Mouse (Mus musculus): ENCODE data around the gene Bdnf. TPM values are rescaled to one million over a fixed set of nuclear protein-coding genes. Genes with fewer than 3 reads are reported as not detected.

Gene Bdnf
- polyA plus RNA-seq, 1 experiment from 2014 or later: 15.4 TPM

DNA sequence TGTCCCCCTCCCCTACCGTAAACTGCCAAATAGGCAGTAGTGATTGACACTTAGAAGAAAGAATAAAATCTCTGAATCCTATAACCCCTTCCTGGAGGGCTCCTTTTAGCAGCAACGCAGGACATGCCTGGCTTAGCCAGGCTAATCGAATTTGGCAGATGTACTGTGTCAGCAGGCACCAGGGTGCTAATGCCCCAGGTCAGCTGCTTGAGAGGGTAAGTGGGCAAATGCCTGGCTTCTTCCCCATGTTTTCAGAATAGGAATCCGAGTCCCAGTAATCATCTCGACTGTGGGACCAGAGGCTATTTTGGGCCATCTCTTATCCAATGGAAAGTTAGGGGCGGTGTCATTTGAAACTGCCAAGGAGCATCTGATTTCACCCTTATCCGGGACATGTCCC, 60.8 kb downstream of the Bdnf start:
- no peak for TF ChIP-seq CTCF (IDR thresholded peaks at IDR 0.05)
- H3K27me3 ChIP-seq: no peaks in the 10 kb centered on the region
- CTCF ChIA-PET: interaction anchor here (0.8 to 1.2 kb wide), 3 partner anchors 14 to 39 kb away, joined by 3 to 4 read pairs (median 3); no protein-coding TSS in a partner anchor
- in situ Hi-C loops (cut with MboI; ENCODE audit: low pct_unique_long_range_greater_than_20kb): no loop called here
- ATAC-seq (peak; percentile 29), DNase-seq (ENCODE audit: low read depth, low spot score) (no peak)
- POLR2A ChIA-PET: no interaction called here

DNA sequence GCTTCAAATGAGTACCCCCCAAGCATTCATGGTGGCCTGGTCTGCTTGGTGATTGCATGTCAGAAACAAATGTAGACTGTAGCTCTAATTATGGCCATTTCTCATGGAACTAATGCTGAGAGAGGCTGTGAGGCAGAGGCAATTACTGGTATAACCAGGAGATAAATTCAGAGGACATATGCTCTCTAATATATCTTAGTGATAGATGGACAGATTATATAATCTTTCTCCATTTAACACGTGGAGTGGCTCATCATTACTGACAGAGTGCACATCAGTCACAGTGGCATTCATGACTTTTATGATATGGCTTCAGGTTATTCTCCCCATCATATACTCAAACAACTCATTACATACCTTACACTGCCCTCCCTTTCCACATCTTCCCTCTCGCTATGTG, 61.8 kb downstream of the Bdnf start:
- ChIA-PET POLR2A (no interaction called here), CTCF (no interaction called here)
- DNase-seq (ENCODE audit: low read depth, low spot score): no peak
- H3K27me3 ChIP-seq: no peaks in the 10 kb centered on the region
- no peak for ATAC-seq
- in situ Hi-C loops (cut with MboI; ENCODE audit: low pct_unique_long_range_greater_than_20kb): no loop called here
- TF ChIP-seq CTCF (IDR thresholded peaks at IDR 0.05): no peak

GRCm38 (mm10) chr2:109738331-109738730, 63.8 kb downstream of the Bdnf start:
- ATAC-seq (no peak), DNase-seq (ENCODE audit: low read depth, low spot score) (no peak)
- TF ChIP-seq CTCF (IDR thresholded peaks at IDR 0.05): no peak
- ChIA-PET POLR2A (no interaction called here), CTCF (no interaction called here)
- no peaks in the 10 kb centered on the region for H3K27me3 ChIP-seq
- in situ Hi-C loops (cut with MboI; ENCODE audit: low pct_unique_long_range_greater_than_20kb): no loop called here

DNA sequence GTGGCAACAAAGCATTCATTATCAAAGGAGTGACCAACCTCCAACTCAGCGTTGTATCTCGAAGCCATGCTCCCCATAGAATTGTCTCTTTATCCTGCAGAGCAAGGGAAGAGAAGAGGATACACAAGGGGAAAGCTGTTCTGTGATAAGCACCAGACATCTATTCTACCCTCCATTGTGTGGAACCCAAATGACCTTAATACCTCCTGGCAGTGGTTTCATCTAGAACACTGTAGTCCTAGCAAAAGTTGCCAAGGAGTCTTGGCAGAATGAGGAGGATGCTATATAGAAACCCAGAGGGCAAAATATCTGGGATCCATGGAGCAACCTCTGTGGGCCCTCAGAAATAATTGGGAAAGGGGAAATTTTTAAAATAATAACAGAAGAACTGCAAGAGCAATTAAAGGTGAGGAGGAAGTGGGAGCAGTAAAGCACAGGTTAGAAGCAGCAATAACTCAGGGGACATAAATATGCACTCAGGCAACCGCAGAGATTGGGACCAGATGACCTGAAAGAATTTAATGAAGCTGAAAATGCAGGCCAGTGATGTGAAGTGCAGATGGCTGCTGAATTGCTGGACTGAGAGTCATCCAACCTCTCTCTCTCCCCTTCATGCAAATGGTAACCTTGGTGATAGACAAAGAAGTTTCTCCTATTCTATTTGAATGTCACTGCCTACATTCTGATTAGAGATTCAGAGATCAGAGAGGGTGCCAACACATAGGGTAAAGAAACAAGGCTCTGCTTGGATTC, 68.9 kb downstream of the Bdnf start:
- DNase-seq (ENCODE audit: low read depth, low spot score) (no peak), ATAC-seq (peak; percentile 78)
- in situ Hi-C loops (cut with MboI; ENCODE audit: low pct_unique_long_range_greater_than_20kb): no loop called here
- ChIA-PET CTCF (interaction anchor here (1.3 kb wide), 1 partner anchor 153 kb away, joined by 3 read pairs; no protein-coding TSS in a partner anchor), POLR2A (no interaction called here)
- no peak for TF ChIP-seq CTCF (IDR thresholded peaks at IDR 0.05)
- H3K27me3 ChIP-seq: no peaks in the 10 kb centered on the region

DNA sequence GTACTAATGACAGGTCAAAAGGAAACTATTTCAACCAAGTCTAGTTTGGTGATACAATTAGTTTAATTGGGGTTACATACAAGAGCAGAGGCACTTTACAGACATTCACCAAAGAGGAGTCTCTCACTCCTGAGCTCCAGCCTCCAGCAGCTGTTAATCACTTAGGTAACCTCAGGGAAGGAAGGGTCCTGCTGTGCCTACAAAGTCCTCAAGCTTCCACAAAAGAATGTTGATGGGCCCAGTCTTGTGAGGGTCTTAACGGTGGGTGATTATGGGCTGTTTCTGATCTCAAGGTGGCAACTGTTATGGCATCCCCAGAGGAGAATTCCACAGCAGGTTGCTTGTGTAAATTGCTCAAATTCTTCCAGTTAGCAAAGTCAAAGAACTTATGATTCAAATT, 71.7 kb downstream of the Bdnf start:
- in situ Hi-C loops (cut with MboI; ENCODE audit: low pct_unique_long_range_greater_than_20kb): no loop called here
- ATAC-seq: no peak
- ChIA-PET POLR2A (no interaction called here), CTCF (interaction anchor here (1.5 to 1.7 kb wide), 2 partner anchors 16 to 95 kb away, joined by 3 to 4 read pairs; no protein-coding TSS in a partner anchor)
- no peak for TF ChIP-seq CTCF (IDR thresholded peaks at IDR 0.05)
- no peaks in the 10 kb centered on the region for H3K27me3 ChIP-seq
- DNase-seq (ENCODE audit: low read depth, low spot score): no peak

DNA sequence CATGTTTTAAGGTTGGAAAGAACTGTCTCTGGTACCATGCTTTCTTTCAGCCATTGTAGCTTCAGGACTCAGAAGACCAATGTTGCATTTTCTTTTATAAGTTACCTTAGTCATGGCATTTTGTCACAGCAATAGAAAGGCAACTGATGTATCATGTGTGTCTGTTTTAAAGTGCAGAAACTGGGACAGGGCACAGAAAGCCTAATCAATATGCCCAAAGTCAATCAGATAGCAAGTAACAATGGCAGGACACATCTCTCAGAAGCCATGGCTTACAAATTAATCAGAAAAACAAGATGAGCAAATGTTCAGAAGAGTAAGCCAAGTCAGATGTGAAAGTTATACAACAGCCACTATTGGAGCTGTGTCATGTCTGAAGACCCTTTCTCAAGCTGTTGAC, 73.9 kb downstream of the Bdnf start:
- DNase-seq (ENCODE audit: low read depth, low spot score) (no peak), ATAC-seq (no peak)
- POLR2A ChIA-PET: no interaction called here
- TF ChIP-seq CTCF (IDR thresholded peaks at IDR 0.05): no peak
- CTCF ChIA-PET: no interaction called here
- no peaks in the 10 kb centered on the region for H3K27me3 ChIP-seq
- in situ Hi-C loops (cut with MboI; ENCODE audit: low pct_unique_long_range_greater_than_20kb): no loop called here

- no peak for DNase-seq (ENCODE audit: low read depth, low spot score)
- ATAC-seq: no peak
- in situ Hi-C loops (cut with MboI; ENCODE audit: low pct_unique_long_range_greater_than_20kb): no loop called here
- ChIA-PET CTCF (no interaction called here), POLR2A (no interaction called here)
- no peaks in the 10 kb centered on the region for H3K27me3 ChIP-seq
- no peak for TF ChIP-seq CTCF (IDR thresholded peaks at IDR 0.05)
These were observed 74.3 kb downstream of the Bdnf start for GRCm38 (mm10) chr2:109748815-109749214.

DNA sequence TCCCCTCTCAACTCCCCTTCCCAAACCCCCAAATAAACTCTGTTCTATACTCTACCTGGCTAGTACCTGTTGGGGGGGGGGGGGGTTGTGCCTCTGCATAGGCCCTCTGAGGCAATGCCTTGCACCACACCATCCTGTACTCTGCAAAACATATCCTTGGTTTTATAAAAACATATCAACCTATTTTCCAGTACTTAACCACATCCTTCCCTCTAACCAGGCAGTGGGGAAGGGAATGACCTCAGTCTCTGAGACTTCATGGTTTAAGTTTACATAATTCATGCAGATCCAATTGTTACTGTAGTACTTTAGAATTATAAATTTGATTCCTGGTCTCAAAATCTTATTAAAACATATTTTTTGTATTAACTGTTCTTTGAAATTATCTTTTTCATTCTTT, 75.5 kb downstream of the Bdnf start:
- no peaks in the 10 kb centered on the region for H3K27me3 ChIP-seq
- ChIA-PET POLR2A (no interaction called here), CTCF (no interaction called here)
- TF ChIP-seq CTCF (IDR thresholded peaks at IDR 0.05): no peak
- in situ Hi-C loops (cut with MboI; ENCODE audit: low pct_unique_long_range_greater_than_20kb): no loop called here
- DNase-seq (ENCODE audit: low read depth, low spot score): no peak
- no peak for ATAC-seq

GRCm38 (mm10) chr2:109750484-109750883, 76.0 kb downstream of the Bdnf start:
- ATAC-seq: no peak
- ChIA-PET POLR2A (no interaction called here), CTCF (no interaction called here)
- H3K27me3 ChIP-seq: no peaks in the 10 kb centered on the region
- TF ChIP-seq CTCF (IDR thresholded peaks at IDR 0.05): no peak
- in situ Hi-C loops (cut with MboI; ENCODE audit: low pct_unique_long_range_greater_than_20kb): no loop called here
- no peak for DNase-seq (ENCODE audit: low read depth, low spot score)

DNA sequence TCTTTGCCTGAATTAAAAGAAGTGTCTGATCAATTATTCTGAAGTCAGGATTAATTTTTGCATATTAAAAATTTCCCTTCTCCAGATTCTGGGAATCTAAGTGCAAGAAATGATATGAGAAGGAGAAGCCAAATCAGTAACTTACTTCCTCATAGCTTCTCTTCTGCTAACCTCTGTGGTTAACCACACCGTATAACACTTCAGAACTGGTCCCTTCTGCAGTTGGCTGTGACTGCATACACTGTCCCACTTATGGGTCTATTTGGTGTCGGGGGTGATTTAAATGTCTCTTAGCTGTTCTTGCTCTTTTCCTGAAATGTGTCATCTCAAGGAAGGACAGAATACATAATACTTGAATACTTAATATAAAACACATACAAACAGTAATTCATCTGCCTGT, 81.8 kb downstream of the Bdnf start:
- no peak for TF ChIP-seq CTCF (IDR thresholded peaks at IDR 0.05)
- ChIA-PET POLR2A (no interaction called here), CTCF (interaction anchor here (1.3 kb wide), 1 partner anchor 14 kb away, joined by 3 read pairs; no protein-coding TSS in a partner anchor)
- no peak for DNase-seq (ENCODE audit: low read depth, low spot score)
- H3K27me3 ChIP-seq: no peaks in the 10 kb centered on the region
- ATAC-seq: peak; percentile 60
- in situ Hi-C loops (cut with MboI; ENCODE audit: low pct_unique_long_range_greater_than_20kb): no loop called here

DNA sequence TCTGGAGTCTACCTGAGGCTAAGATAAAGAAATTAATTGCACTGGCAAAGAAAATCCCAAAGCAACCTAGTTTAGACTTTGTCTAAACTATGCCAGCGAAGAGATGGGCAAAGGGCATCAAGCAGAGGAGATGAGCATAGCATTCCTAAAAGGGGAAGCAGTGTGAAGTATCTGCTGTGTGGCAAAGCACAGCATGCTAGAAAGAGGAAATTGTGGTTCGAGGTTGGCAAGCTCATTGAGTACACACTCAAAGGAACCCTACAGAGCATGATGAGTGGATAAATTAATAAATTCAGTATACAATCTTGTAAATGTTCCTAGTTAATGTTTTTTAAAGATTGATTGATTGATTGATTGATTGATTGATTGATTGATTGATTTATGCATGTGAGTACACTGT, 92.3 kb downstream of the Bdnf start:
- ChIA-PET POLR2A (no interaction called here), CTCF (no interaction called here)
- no peak for TF ChIP-seq CTCF (IDR thresholded peaks at IDR 0.05)
- no peak for DNase-seq (ENCODE audit: low read depth, low spot score)
- in situ Hi-C loops (cut with MboI; ENCODE audit: low pct_unique_long_range_greater_than_20kb): no loop called here
- H3K27me3 ChIP-seq: no peaks in the 10 kb centered on the region
- no peak for ATAC-seq

- POLR2A ChIA-PET: no interaction called here
- no peaks in the 10 kb centered on the region for H3K27me3 ChIP-seq
- CTCF ChIA-PET: no interaction called here
- no peak for DNase-seq (ENCODE audit: low read depth, low spot score)
- no peak for ATAC-seq
- in situ Hi-C loops (cut with MboI; ENCODE audit: low pct_unique_long_range_greater_than_20kb): no loop called here
- no peak for TF ChIP-seq CTCF (IDR thresholded peaks at IDR 0.05)
These were observed 94.3 kb downstream of the Bdnf start for GRCm38 (mm10) chr2:109768814-109769213.
